Mouse (Mus musculus): ENCODE measurements at regions not wholly inside any gene's neighbourhood (a gene's known extent, or its start where the extent isn't known, plus 50 kb on each side); places are given as distances from the start of the nearest gene placed in this dataset.

DNA sequence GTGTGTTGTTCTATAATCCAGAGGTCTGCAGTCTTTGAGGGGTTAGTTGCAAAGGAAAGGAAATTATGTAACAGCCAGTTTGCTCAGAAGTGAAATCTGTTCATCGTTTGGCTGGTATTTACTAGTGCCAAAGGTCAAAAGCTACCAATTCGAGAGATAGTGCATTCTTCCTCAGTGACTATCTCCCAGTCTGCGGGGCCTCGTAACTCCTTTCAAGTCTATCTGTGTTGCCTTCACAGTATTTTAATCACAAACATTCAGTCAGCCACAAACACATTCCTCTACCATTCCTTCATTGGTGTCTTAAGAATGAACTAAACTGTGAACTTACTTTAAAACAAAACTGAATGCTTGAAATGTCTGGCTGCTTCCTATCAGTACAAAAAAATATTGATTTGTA is 2162.2 kb downstream of the 9330182O14Rik start:
- TF ChIP-seq CTCF (IDR thresholded peaks at IDR 0.05) (no peak), EP300 (IDR thresholded peaks at IDR 0.05) (no peak)
